Mouse (Mus musculus) heart, adult 8-10 months (tissue): Measurements from ENCODE around the gene Zfp628. TPM values are rescaled to one million over a fixed set of nuclear protein-coding genes. Genes with fewer than 3 reads are reported as not detected.

Experiments used
- DNase-seq: peaks from one replicate; pipeline ENCODE4 v3.0.0; 2022; ENCODE audit warnings: low spot score
- total RNA-seq, 4 experiments: library from RNA; stranded (reverse); gene quantifications; 2 replicates each; pipeline ENCODE4 v1.2.4; 2022

The Zfp628 gene
- total RNA-seq, 4 experiments from 2014 or later, result 6.4 to 8.4 (median 7.5) TPM

DNA sequence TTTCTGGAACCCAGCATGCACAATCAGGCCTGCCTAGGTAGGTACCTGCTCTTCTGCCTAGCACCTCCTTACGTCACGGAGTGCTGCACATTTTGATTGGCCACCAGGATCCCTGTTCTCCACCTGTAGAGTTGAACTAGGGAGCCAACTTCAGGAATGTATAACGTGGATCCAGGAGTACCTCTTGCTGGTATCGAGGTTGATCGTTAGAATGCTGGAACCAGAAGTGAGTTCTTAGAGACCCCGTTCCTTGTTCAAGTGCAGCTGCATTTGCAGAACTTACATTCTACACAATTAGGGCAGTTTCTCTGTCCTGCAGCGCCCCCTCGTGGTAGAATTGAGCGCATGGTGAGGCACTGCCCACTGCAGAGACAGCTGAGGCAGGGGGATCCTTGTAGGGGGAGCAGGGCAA, 25.1 kb downstream of the Zfp628 start:
- DNase-seq, result peak; percentile 89

DNA sequence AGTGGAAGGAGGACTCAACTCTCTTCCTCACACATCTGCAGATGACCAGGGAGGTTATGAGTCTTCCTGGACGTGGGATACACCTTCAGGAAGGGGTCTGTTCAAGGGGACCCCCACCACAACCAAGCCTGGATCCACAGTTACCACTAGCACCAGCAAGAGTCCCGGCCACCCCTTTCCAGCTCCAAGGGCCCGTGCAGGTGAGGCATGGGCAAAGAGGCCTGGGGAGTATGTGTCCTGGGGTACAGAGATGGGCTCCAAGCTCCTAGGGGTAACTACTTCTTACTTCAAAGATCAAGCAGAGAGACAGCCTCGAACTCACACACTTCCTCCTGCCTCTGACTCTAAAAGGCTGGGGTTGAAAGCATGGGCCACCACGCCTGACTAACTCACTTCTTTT, 27.7 kb downstream of the Zfp628 start:
- DNase-seq, result no peak

DNA sequence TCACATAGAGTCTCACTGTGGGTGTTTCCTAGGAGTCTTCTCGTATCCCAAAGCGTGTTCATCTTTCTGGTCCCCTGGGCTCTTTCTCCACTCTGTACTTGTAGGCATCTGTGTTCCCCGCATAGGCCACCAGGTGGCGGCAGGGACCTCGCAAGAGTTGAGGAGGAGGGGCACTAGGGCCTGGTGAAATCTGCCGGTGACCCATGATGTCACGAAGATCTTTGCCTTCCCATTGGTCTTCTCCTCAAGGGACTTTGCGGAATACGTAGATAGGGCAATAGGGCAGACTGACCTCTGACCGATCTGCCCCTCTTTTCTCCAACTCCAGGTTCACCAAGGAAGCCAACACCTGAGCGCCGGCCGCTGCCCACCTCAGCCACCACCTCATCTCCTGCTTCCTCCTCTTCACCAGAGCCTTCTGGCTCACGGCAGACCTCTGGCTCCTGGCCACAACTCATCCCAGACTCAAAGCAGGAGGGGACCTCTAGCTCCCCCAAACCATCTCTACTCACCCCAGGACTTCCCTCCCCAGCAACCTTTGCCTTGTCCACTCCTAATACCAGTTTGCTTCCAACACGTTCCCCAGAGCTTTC, 28.3 kb downstream of the Zfp628 start:
- DNase-seq, result peak; percentile 97

- DNase-seq, result peak; percentile 63
These were observed 32.8 kb downstream of the Zfp628 start for GRCm38 (mm10) chr7:4947855-4948254.

DNA sequence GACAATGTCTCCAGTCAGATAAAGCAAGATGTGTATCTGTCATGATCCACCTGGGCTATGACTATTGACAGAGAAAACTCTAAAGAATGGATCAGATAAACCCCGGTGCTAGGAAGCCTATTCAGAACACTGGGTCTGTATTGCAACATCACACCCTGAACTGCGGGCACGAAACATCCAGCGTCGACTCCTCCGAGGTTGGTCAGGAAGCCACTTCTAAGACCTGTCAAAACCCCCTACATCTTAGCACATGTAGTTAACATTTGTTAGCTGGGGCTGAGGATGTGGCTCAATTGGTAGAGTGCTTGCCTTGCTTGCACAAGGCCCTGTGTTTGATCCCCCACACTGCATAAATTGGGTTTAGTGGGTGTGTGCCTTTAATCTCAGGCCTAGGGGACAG, 33.4 kb downstream of the Zfp628 start:
- DNase-seq, result no peak

DNA sequence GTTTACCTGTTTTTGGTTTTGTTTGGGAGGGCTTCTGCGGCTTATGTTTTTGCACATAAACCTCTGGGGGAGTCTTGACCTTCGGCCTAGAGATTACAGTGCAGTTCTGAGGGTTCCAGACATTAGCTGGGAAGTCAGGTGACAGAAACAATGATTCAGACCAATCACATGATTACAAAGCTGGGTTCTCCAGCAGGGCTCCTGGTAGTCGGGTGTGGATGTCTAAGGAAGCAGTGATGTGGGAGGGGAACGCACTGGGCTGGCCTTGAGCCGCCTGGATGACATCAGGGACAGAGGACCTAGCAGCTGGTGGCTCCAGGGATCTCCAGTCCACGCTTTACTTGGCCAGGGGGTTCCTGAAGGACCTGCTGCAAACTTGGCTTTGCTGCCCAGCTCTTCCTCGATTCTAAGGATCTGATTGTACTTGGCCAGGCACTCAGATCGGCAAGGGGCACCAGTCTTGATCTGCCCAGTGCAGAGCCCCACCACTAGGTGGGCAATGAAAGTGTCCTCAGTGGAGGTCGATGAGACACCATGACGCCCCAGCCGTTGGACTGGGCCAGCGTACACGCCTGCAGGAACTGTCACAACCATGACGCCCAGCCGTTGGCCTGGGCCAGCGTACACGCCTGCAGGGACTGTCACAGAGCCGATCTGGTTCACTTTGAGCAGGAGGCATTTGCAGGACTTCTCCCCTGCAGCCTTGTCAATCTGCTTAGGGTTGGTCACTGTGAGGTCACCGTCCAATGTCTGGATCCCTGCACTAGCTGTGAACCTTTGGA, 35.7 kb downstream of the Zfp628 start:
- DNase-seq, result peak; percentile 32

DNA sequence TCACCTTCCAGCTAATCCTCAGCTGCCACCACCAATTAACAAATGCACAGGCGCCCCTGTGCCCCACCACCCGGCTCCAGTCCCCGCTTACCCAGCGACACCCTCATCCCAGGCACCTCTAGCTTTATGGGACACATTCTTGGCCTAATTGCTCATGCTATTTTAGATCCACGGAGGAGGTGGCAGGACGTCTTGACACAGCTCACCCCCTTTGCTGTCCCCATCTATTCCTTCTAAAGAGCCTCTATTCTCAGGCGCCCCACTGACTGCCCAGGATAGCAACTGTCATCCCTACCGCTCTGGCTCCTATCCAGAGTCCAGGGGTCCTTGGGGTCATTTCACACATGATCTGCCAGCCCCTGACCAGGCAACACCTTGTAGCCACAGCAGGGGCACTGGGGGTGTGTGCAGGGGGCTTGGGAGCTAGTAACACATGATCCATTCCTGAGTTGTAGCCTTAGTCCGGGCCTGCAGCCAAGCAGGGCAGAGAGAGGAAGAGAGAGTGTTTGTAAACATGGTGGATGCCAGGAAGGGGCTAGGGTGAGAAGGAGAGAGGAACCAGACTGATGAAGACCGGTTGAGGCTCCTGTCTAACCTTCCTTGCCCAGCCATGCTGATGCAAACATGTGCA, 38.9 kb downstream of the Zfp628 start:
- no peak for DNase-seq

GRCm38 (mm10) chr7:4957361-4957760, 42.3 kb downstream of the Zfp628 start:
- DNase-seq, result no peak

GRCm38 (mm10) chr7:4963527-4963926, 48.5 kb downstream of the Zfp628 start:
- no peak for DNase-seq

DNA sequence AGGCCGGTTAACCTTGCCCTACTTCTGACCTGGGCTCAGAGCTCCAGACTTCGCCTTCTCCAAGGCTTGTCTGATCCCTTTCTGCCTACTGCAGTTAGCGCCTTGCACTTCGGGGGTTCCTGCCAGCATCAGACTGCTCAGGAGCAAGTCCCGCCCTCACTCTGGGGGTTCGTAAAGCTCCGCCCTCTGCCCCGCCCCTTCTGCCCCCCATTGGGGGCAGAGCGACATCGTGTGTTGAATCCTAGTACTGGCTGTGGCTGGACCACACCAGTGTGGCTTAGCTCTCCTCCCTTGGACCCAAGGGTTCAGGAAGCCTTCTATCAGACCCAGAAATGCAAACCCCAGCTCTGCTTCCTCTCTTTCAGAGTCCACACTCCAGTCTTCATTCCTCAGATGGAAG, 49.3 kb downstream of the Zfp628 start, which contains the start of gene Sbk2:
Sbk2 (minus strand) TSS at position 135 of the 400 bp plus-strand sequence.
- peak; percentile 79 for DNase-seq

DNA sequence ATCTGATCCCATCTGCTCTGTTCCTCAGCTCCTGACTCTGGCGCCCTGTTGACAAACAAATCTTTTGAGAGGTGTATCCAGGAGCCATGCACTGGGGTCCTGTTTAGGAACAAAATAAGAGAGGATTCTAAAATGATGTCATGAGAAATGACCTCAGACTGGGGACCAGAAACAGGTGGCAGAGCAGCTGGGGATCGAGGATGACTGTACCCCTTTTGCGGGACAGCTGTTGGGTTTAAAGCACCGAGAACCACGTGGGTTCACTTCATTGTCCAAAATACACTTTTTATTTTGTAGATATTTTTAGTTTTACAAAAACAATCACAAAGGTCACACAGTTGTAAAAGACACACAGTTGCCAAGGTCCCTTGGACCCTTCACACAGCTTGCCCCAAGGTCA, 50.0 kb downstream of the Zfp628 start:
- no peak for DNase-seq

GRCm38 (mm10) chr7:4971068-4971467, 56.1 kb downstream of the Zfp628 start, which contains the start of gene Sbk3:
TSS of gene Sbk3 (minus strand) at chr7:4971168.
- no peak for DNase-seq

Other genes with a start within 250 kb of the Zfp628 start
- 10 to 100 TPM; 28.4 to 36.3 (median 33.5) TPM for gene Hspbp1, start 230.1 kb upstream of the Zfp628 start, total RNA-seq
- 1 to 10 TPM in 2 of 4 experiments, under 1 TPM in 2; 0.57 to 1.2 (median 0.98) TPM for gene Brsk1, start 224.6 kb upstream of the Zfp628 start, total RNA-seq
- gene Tmem150b, start 190.0 kb upstream of the Zfp628 start, total RNA-seq, result under 1 TPM in 3 of 4 experiments, not detected in 1; 0.12 to 0.24 (median 0.17) TPM
- gene Kmt5c, start 175.1 kb upstream of the Zfp628 start, total RNA-seq, result 10 to 100 TPM in 2 of 4 experiments, 1 to 10 TPM in 2; 7.5 to 10.8 (median 9.7) TPM
- 1 to 10 TPM; 1.8 to 3.8 (median 2.8) TPM for gene Cox6b2, start 162.1 kb upstream of the Zfp628 start, total RNA-seq
- not detected for gene Fam71e2, start 143.9 kb upstream of the Zfp628 start, total RNA-seq
- gene Il11, start 132.4 kb upstream of the Zfp628 start, total RNA-seq, result under 1 TPM in 1 of 4 experiments, not detected in 3; 0.19 TPM
- not detected for gene Tmem190, start 132.3 kb upstream of the Zfp628 start, total RNA-seq
- 1 to 10 TPM; 2.2 to 5.5 (median 5.0) TPM for gene Tmem238, start 125.6 kb upstream of the Zfp628 start, total RNA-seq
- 100 to 1,000 TPM; 453 to 560 (median 508) TPM for gene Rpl28, start 122.3 kb upstream of the Zfp628 start, total RNA-seq
- 100 to 1,000 TPM in 1 of 4 experiments, 10 to 100 TPM in 3; 76.2 to 103 (median 88.7) TPM for gene Ube2s, start 102.6 kb upstream of the Zfp628 start, total RNA-seq
- under 1 TPM in 3 of 4 experiments, not detected in 1; 0.09 to 0.56 (median 0.25) TPM for gene Shisa7, start 70.5 kb upstream of the Zfp628 start, total RNA-seq
- 1 to 10 TPM; 5.3 to 6.1 (median 6.0) TPM for gene Isoc2b, start 45.0 kb upstream of the Zfp628 start, total RNA-seq
- gene Isoc2a, start 38.1 kb upstream of the Zfp628 start, total RNA-seq, result 10 to 100 TPM; 52.2 to 62.9 (median 54.4) TPM
- gene Gm36210, start 8.7 kb upstream of the Zfp628 start, total RNA-seq, result under 1 TPM in 2 of 4 experiments, not detected in 2; 0.22 to 0.43 TPM
- gene Nat14, start 6.8 kb downstream of the Zfp628 start, total RNA-seq, result 1 to 10 TPM; 4.7 to 6.7 (median 5.3) TPM
- 1 to 10 TPM; 1.4 to 2.5 (median 1.9) TPM for gene Ssc5d, start 10.6 kb downstream of the Zfp628 start, total RNA-seq
- 10 to 100 TPM; 27.3 to 40.6 (median 33.1) TPM for gene Sbk2, start 49.2 kb downstream of the Zfp628 start, total RNA-seq
- gene Sbk3, start 56.0 kb downstream of the Zfp628 start, total RNA-seq, result 10 to 100 TPM; 28.3 to 70.4 (median 46.3) TPM
- 10 to 100 TPM in 3 of 4 experiments, 1 to 10 TPM in 1; 9.7 to 19.8 (median 11.8) TPM for gene Zfp579, start 80.9 kb downstream of the Zfp628 start, total RNA-seq
- gene Zfp524, start 99.2 kb downstream of the Zfp628 start, total RNA-seq, result 10 to 100 TPM in 2 of 4 experiments, 1 to 10 TPM in 2; 7.2 to 12.1 (median 9.5) TPM
- 10 to 100 TPM; 15.2 to 25.9 (median 17.5) TPM for gene Fiz1, start 99.5 kb downstream of the Zfp628 start, total RNA-seq
- not detected for gene Gm44973, start 100.3 kb downstream of the Zfp628 start, total RNA-seq
- gene Zfp865, start 105.2 kb downstream of the Zfp628 start, total RNA-seq, result 10 to 100 TPM; 11.5 to 13.3 (median 12.8) TPM
- gene Ccdc106, start 105.3 kb downstream of the Zfp628 start, total RNA-seq, result under 1 TPM in 1 of 4 experiments, not detected in 3; 0.22 TPM
- gene 4632433K11Rik, start 118.9 kb downstream of the Zfp628 start, total RNA-seq, result under 1 TPM in 1 of 4 experiments, not detected in 3; 0.37 TPM
- 1 to 10 TPM; 4.9 to 7.4 (median 6.0) TPM for gene Zfp784, start 123.2 kb downstream of the Zfp628 start, total RNA-seq
- gene Zfp580, start 136.3 kb downstream of the Zfp628 start, total RNA-seq, result 1 to 10 TPM; 3.2 to 4.4 (median 4.0) TPM
- 10 to 100 TPM; 61.7 to 69.8 (median 64.9) TPM for gene U2af2, start 146.9 kb downstream of the Zfp628 start, total RNA-seq
- 100 to 1,000 TPM; 164 to 192 (median 185) TPM for gene Epn1, start 165.0 kb downstream of the Zfp628 start, total RNA-seq
- gene Rfpl4, start 201.7 kb downstream of the Zfp628 start, total RNA-seq, result not detected
- 1 to 10 TPM; 7.4 to 9.7 (median 8.9) TPM for gene Rasl2-9, start 210.7 kb downstream of the Zfp628 start, total RNA-seq
- gene Vmn1r55, start 234.5 kb downstream of the Zfp628 start, total RNA-seq, result not detected